ENCODE assay signal across 8 mouse cellular contexts in the genomic region with DNA sequence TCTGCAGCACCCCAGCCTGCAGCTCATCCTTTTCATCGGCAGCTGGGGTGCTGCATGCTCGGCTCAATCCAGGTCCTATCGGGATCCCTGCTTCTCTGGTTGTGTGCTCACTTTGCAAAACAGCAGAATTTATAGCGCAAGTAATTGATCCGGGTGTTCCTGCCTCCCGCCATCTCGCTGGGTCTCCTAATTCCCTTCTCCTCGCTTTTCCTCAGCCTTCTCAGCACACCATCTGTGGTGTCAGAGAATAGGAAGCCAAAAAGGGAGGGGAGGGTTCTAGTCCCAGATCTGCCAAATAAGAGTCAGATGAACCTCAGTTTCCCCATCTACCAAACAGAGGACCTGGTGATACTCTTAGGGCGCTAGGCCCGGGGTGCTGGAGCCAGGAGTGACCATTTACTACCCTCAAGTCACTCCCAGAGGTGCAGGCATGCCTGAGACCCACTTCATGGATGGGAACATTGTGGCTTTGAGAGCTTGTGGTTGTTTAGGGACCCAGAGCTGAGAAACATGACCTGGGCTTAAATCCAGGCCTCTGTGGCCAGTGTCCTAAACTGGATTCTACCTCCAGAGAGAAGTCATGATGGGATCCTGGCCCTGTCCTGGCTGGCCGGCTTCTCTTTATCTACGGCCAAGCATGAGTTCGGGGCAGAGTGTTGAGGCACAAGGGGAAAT. TPM values are rescaled to one million over a fixed set of nuclear protein-coding genes. Genes with fewer than 3 reads are reported as not detected.
DNase-seq lines count a peak whose midpoint lies in the region; ATAC-seq and TF ChIP-seq lines count a peak whose summit lies in the region.

No protein-coding gene starts in this region.

- no peak for ATAC-seq in forebrain, postnatal 0 days
- no peak for ATAC-seq in liver, embryonic 14.5 days (ENCODE audit: insufficient read depth)
- ATAC-seq in monocyte, adult 5-6 weeks (replicated peaks; ENCODE audit: insufficient number of reproducible peaks, low FRiP score, low TSS enrichment, poor library complexity, severe bottlenecking) = no peak
- ATAC-seq in megakaryocyte-erythroid progenitor cell, adult 5-6 weeks (replicated peaks; ENCODE audit: low FRiP score, low TSS enrichment, poor library complexity, severe bottlenecking) = no peak

- peak overlapping the region; percentile 78 for H3K4me3 ChIP-seq in gastrocnemius, adult 2 months
- H3K4me3 ChIP-seq in E14TG2a.4 (replicated peaks; ENCODE audit: low read length) = peak overlapping the region; percentile 78
- H3K4me3 ChIP-seq in forebrain, postnatal 0 days (ENCODE audit: low read depth, low read length) = no peak overlapping the region
- H3K4me3 ChIP-seq in liver, embryonic 14.5 days (ENCODE audit: insufficient read depth in 1 of 2, low read depth in 2 of 2, low read length in 2 of 2) = no peak overlapping the region

- WGBS in forebrain, postnatal 0 days = 65% methylated on average over 13 of the region's 13 CpGs
- 66% methylated on average over 13 of the region's 13 CpGs for WGBS in liver, embryonic 14.5 days (ENCODE audit: insufficient replicate concordance)

- H3K9me3 ChIP-seq in E14TG2a.4 (ENCODE audit: low read length) = no peaks in the 10 kb centered on the region
- no peaks in the 10 kb centered on the region for H3K9me3 ChIP-seq in forebrain, postnatal 0 days (ENCODE audit: low read length)
- H3K9me3 ChIP-seq in liver, embryonic 14.5 days (ENCODE audit: control insufficient read depth, low read length) = no peaks in the 10 kb centered on the region

- H3K36me3 ChIP-seq in E14TG2a.4 (ENCODE audit: insufficient read depth, low read length) = no peaks in the 10 kb centered on the region
- H3K36me3 ChIP-seq in forebrain, postnatal 0 days (ENCODE audit: insufficient read depth) = no peaks in the 10 kb centered on the region
- no peaks in the 10 kb centered on the region for H3K36me3 ChIP-seq in liver, embryonic 14.5 days (replicated peaks; ENCODE audit: control insufficient read depth, insufficient read depth, low read depth)

- H3K4me1 ChIP-seq in E14TG2a.4 (replicated peaks; ENCODE audit: low read depth, low read length) = peaks cover 71% of the 10 kb centered on the region
- peaks cover 24% of the 10 kb centered on the region for H3K4me1 ChIP-seq in forebrain, postnatal 0 days (ENCODE audit: insufficient read depth)
- peaks cover 4 to 8% of the 10 kb centered on the region in 2 experiments for H3K4me1 ChIP-seq in liver, embryonic 14.5 days (replicated peaks; ENCODE audit: control insufficient read depth in 2 of 2, insufficient read depth in 2 of 2, low read length in 1 of 2)

- no peak for TF ChIP-seq CTCF in gastrocnemius, adult 2 months (IDR thresholded peaks at IDR 0.05)
- TF ChIP-seq CTCF in E14TG2a.4 (conservative IDR thresholded peaks at IDR 0.05; ENCODE audit: low read length) = no peak
- no peak for TF ChIP-seq CTCF in forebrain, postnatal 0 days (IDR thresholded peaks at IDR 0.05; ENCODE audit: low read depth)
- no peak for TF ChIP-seq CTCF in liver, embryonic 14.5 days (IDR thresholded peaks at IDR 0.05; ENCODE audit: low read depth)

- peak overlapping the region; percentile 67 for H3K9ac ChIP-seq in forebrain, postnatal 0 days
- no peak overlapping the region for H3K9ac ChIP-seq in liver, embryonic 14.5 days (replicated peaks)

- intact Hi-C loops in gastrocnemius, adult 2 months (cut with DNase I) = loop anchor here (2.0 to 5.0 kb wide), 3 partner anchors 41 to 153 kb away; a partner anchor contains a TSS

- H3K27me3 ChIP-seq in E14TG2a.4 (ENCODE audit: insufficient read depth, low read length) = 0 out of 2 replicates have a peak, but pooled peaks cover 2% of the 10 kb centered on the region
- no peaks in the 10 kb centered on the region for H3K27me3 ChIP-seq in forebrain, postnatal 0 days (ENCODE audit: insufficient read depth, low read length)
- H3K27me3 ChIP-seq in liver, embryonic 14.5 days (ENCODE audit: control insufficient read depth, insufficient read depth, low read length) = no peaks in the 10 kb centered on the region

- no peak for DNase-seq in gastrocnemius, adult 2 months
- DNase-seq in gastrocnemius, adult 8-10 months (ENCODE audit: low spot score in 2 of 2) = no peak
- peak; percentile 58 for DNase-seq in forebrain, postnatal 0 days
- no peak for DNase-seq in liver, embryonic 14.5 days (ENCODE audit: low read depth in 3 of 3, low spot score in 3 of 3)
- no peak for DNase-seq in adrenal gland, postnatal 4 days (ENCODE audit: low spot score in 2 of 2)

- H3K4me2 ChIP-seq in forebrain, postnatal 0 days (ENCODE audit: low read depth) = peak overlapping the region; percentile 60; the same call in 1 of the 2 replicates
- peak overlapping the region; percentile 66; the same call in 1 of the 2 replicates for H3K4me2 ChIP-seq in liver, embryonic 14.5 days (ENCODE audit: low read depth)

- no peak for TF ChIP-seq EP300 in liver, embryonic 14.5 days (IDR thresholded peaks at IDR 0.05; ENCODE audit: low read depth)

- H3K27ac ChIP-seq in gastrocnemius, adult 2 months = peak overlapping the region; percentile 97
- H3K27ac ChIP-seq in forebrain, postnatal 0 days (ENCODE audit: low read depth, low read length) = peak overlapping the region; percentile 99
- H3K27ac ChIP-seq in liver, embryonic 14.5 days = no peak overlapping the region

RNA-seq across cellular contexts. Expression of a gene that starts 1.1 kb away (rescaled TPM):
- 1 to 10 TPM in 1 of 2 experiments, under 1 TPM in 1; 0.47 to 1.8 TPM for total RNA-seq in gastrocnemius, adult 2 months (2021)
- total RNA-seq in gastrocnemius, adult 8-10 months (2022) = 1 to 10 TPM in 2 of 4 experiments, under 1 TPM in 2; 0.41 to 1.7 (median 0.77) TPM
- total RNA-seq in forebrain, postnatal 0 days (2014; rRNA removed) = 3.8 and 4.1 TPM in 2 replicates
- 0.65 and 1.2 TPM in 2 replicates for polyA plus RNA-seq in forebrain, postnatal 0 days (2015; fragmentation: Nextera tagmentation; extraction: Ambion mirVana)
- 0.04 TPM in 1 of 2 replicates, not detected in the other for polyA plus RNA-seq in liver, embryonic 14.5 days (2012; rRNA removed)
- polyA plus RNA-seq in liver, embryonic 14.5 days (2014; fragmentation: Nextera tagmentation; extraction: Ambion mirVana) = 0.17 and 0.23 TPM in 2 replicates
- total RNA-seq in monocyte, adult 5-6 weeks (2017) = 4.5 to 7.0 TPM in 2 of 3 replicates, not detected in the other
- total RNA-seq in megakaryocyte-erythroid progenitor cell, adult 5-6 weeks (2014; fragmentation: Nextera tagmentation) = 2.7 TPM in 1 of 2 replicates, not detected in the other
- 1.0 TPM in 1 of 2 replicates, not detected in the other for total RNA-seq in megakaryocyte-erythroid progenitor cell, adult 5-6 weeks (2017)
- total RNA-seq in adrenal gland, postnatal 4 days (2021) = 1 to 10 TPM; 6.7 to 7.3 TPM

Comparison
In these comparisons a context has a peak if more than half of its experiments do, and no peak if none do; other contexts are left out.
1. H3K4me3 ChIP-seq: peak in gastrocnemius, adult 2 months (single experiment) and E14TG2a.4 (single experiment); none in forebrain, postnatal 0 days (single experiment) and liver, embryonic 14.5 days (0 of 2).